Mouse (Mus musculus): ENCODE measurements at regions not wholly inside any gene's neighbourhood (a gene's known extent, or its start where the extent isn't known, plus 50 kb on each side); places are given as distances from the start of the nearest gene placed in this dataset.

GRCm38 (mm10) chr2:64824494-64824893 lies 200.3 kb downstream of the Grb14 start:
- TF ChIP-seq MXI1 (IDR thresholded peaks at IDR 0.05; ENCODE audit: low read depth, low read length) (no peak), EP300 (IDR thresholded peaks at IDR 0.05; ENCODE audit: low read depth in 1 of 2, low read length in 2 of 2) (no peak), CTCF (IDR thresholded peaks at IDR 0.05 in 2 of 3, conservative IDR thresholded peaks at IDR 0.05 in 1 of 3; ENCODE audit: control insufficient read depth in 1 of 3, insufficient read depth in 1 of 3, low read depth in 2 of 3, low read length in 3 of 3, poor library complexity in 1 of 3, severe bottlenecking in 1 of 3) (no peak), USF1 (IDR thresholded peaks at IDR 0.05; ENCODE audit: low read depth, low read length) (no peak), POLR2A (IDR thresholded peaks at IDR 0.05; ENCODE audit: control insufficient read depth in 1 of 2, insufficient read depth in 1 of 2, low read depth in 1 of 2, low read length in 2 of 2, poor library complexity in 1 of 2) (no peak)
